Mouse (Mus musculus): ENCODE data around the gene Trap1. TPM values are rescaled to one million over a fixed set of nuclear protein-coding genes. Genes with fewer than 3 reads are reported as not detected.

Trap1 gene
- 128 and 131 TPM in 2 replicates for polyA plus RNA-seq (2015; fragmentation: Nextera tagmentation; extraction: Ambion mirVana)

- peak within 1 kb of the TSS; percentile 78 for H3K27ac ChIP-seq (ENCODE audit: low read length)
- H3K36me3 ChIP-seq (ENCODE audit: control insufficient read depth, insufficient read depth, low read length): no peaks in the 10 kb centered on the region
- H3K4me3 ChIP-seq (ENCODE audit: low read length): peak within 1 kb of the TSS; percentile 69
- no peaks in the 10 kb centered on the region for H3K27me3 ChIP-seq (replicated peaks; ENCODE audit: control insufficient read depth, insufficient read depth, low read length)
- H3K9me3 ChIP-seq (ENCODE audit: control insufficient read depth, low read length): no peaks in the 10 kb centered on the region
- peak within 1 kb of the TSS; percentile 50 for H3K4me2 ChIP-seq (ENCODE audit: low read depth, low read length)
- 0 out of 2 replicates have a peak, but pooled peaks cover 10% of the 10 kb centered on the region for H3K4me1 ChIP-seq (ENCODE audit: control insufficient read depth, insufficient read depth, low read length)
- WGBS: under 1% methylated on average over 58 of the region's 58 CpGs
- peak; percentile 98 for ATAC-seq
- peak within 1 kb of the TSS; percentile 86 for H3K9ac ChIP-seq (ENCODE audit: low read depth, low read length)
Observed at GRCm38 (mm10) chr16:4077384-4078061, at the start of gene Trap1. TSS of gene Trap1 (minus strand) at chr16:4077827.

GRCm38 (mm10) chr16:4117072-4117471, 39.4 kb upstream of the Trap1 start:
- Histone ChIP-seq H3K9ac (ENCODE audit: low read depth, low read length) (no peak overlapping the region), H3K4me1 (ENCODE audit: control insufficient read depth, insufficient read depth, low read length) (no peaks in the 10 kb centered on the region), H3K4me3 (ENCODE audit: low read length) (no peak overlapping the region), H3K27me3 (replicated peaks; ENCODE audit: control insufficient read depth, insufficient read depth, low read length) (no peaks in the 10 kb centered on the region), H3K9me3 (ENCODE audit: control insufficient read depth, low read length) (no peaks in the 10 kb centered on the region), H3K27ac (ENCODE audit: low read length) (no peak overlapping the region), H3K4me2 (ENCODE audit: low read depth, low read length) (no peak overlapping the region), H3K36me3 (ENCODE audit: control insufficient read depth, insufficient read depth, low read length) (peaks cover 22% of the 10 kb centered on the region)
- 79% methylated on average over 4 of the region's 4 CpGs for WGBS
- peak; percentile 31; the same call in 1 of the 2 replicates for ATAC-seq

- no peak overlapping the region for H3K4me2 ChIP-seq (ENCODE audit: low read depth, low read length)
- peak overlapping the region; percentile 48; the same call in 1 of the 2 replicates for H3K27ac ChIP-seq (ENCODE audit: low read length)
- H3K4me3 ChIP-seq (ENCODE audit: low read length): no peak overlapping the region
- peak; percentile 93 for ATAC-seq
- H3K36me3 ChIP-seq (ENCODE audit: control insufficient read depth, insufficient read depth, low read length): peaks cover 15% of the 10 kb centered on the region
- WGBS: 70% methylated on average over 2 of the region's 2 CpGs
- no peaks in the 10 kb centered on the region for H3K27me3 ChIP-seq (replicated peaks; ENCODE audit: control insufficient read depth, insufficient read depth, low read length)
- no peaks in the 10 kb centered on the region for H3K4me1 ChIP-seq (ENCODE audit: control insufficient read depth, insufficient read depth, low read length)
- no peaks in the 10 kb centered on the region for H3K9me3 ChIP-seq (ENCODE audit: control insufficient read depth, low read length)
- H3K9ac ChIP-seq (ENCODE audit: low read depth, low read length): no peak overlapping the region
Observed at GRCm38 (mm10) chr16:4100374-4100773, 22.7 kb upstream of the Trap1 start.

DNA sequence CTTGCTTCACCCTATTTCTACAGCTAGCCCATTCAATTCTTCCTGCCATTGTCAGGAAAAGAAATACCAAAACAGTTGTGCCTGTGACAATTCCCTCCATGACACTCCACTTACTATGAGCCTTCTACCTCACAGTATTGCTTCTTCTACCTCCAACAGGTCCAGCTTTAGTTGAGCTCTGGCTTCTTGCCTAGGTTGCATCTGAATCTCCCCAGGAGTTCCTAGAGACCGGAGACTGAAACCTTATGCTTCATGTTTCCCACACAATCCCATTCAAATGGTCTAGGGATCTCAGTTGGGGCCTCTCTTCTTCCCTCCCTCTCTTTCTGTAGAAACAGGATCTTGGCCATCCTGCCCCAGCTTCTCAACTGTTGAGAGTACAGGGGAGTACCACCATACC, 19.9 kb upstream of the Trap1 start:
- WGBS: 92% methylated on average over 1 of the region's 1 CpGs
- H3K9ac ChIP-seq (ENCODE audit: low read depth, low read length): no peak overlapping the region
- no peaks in the 10 kb centered on the region for H3K27me3 ChIP-seq (replicated peaks; ENCODE audit: control insufficient read depth, insufficient read depth, low read length)
- no peaks in the 10 kb centered on the region for H3K4me1 ChIP-seq (ENCODE audit: control insufficient read depth, insufficient read depth, low read length)
- H3K4me3 ChIP-seq (ENCODE audit: low read length): no peak overlapping the region
- ATAC-seq: no peak
- H3K36me3 ChIP-seq (ENCODE audit: control insufficient read depth, insufficient read depth, low read length): peaks cover 33% of the 10 kb centered on the region
- H3K9me3 ChIP-seq (ENCODE audit: control insufficient read depth, low read length): no peaks in the 10 kb centered on the region
- H3K27ac ChIP-seq (ENCODE audit: low read length): no peak overlapping the region
- H3K4me2 ChIP-seq (ENCODE audit: low read depth, low read length): no peak overlapping the region

- Histone ChIP-seq H3K9me3 (ENCODE audit: control insufficient read depth, low read length) (no peaks in the 10 kb centered on the region), H3K4me3 (ENCODE audit: low read length) (no peak overlapping the region), H3K4me2 (ENCODE audit: low read depth, low read length) (no peak overlapping the region), H3K36me3 (ENCODE audit: control insufficient read depth, insufficient read depth, low read length) (peaks cover 35% of the 10 kb centered on the region), H3K9ac (ENCODE audit: low read depth, low read length) (no peak overlapping the region), H3K4me1 (ENCODE audit: control insufficient read depth, insufficient read depth, low read length) (no peaks in the 10 kb centered on the region), H3K27me3 (replicated peaks; ENCODE audit: control insufficient read depth, insufficient read depth, low read length) (no peaks in the 10 kb centered on the region), H3K27ac (ENCODE audit: low read length) (no peak overlapping the region)
- no peak for ATAC-seq
Observed at GRCm38 (mm10) chr16:4096898-4097297, 19.3 kb upstream of the Trap1 start.

DNA sequence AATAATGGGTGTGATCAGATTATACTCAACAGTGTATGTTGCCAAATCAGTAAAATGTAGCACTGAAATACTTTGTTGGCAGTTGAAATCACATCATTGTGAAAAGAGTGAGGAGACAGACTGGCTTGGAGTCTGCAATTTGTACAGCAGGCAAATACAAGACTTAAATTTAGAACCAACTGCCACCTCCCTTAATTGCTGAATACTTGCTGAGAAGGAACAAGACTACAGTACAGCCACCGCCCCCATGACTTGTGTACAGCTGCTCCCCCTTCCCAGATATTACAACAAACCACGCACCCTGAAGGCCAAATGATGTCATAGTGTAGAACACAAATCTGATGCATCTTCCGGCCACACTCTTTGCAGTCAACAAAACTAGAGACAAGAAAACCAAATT, 18.5 kb upstream of the Trap1 start:
- Histone ChIP-seq H3K4me1 (ENCODE audit: control insufficient read depth, insufficient read depth, low read length) (no peaks in the 10 kb centered on the region), H3K4me3 (ENCODE audit: low read length) (no peak overlapping the region), H3K36me3 (ENCODE audit: control insufficient read depth, insufficient read depth, low read length) (peaks cover 43% of the 10 kb centered on the region), H3K9me3 (ENCODE audit: control insufficient read depth, low read length) (no peaks in the 10 kb centered on the region), H3K9ac (ENCODE audit: low read depth, low read length) (no peak overlapping the region), H3K27me3 (replicated peaks; ENCODE audit: control insufficient read depth, insufficient read depth, low read length) (no peaks in the 10 kb centered on the region), H3K27ac (ENCODE audit: low read length) (no peak overlapping the region), H3K4me2 (ENCODE audit: low read depth, low read length) (no peak overlapping the region)
- no peak for ATAC-seq
- WGBS: 95% methylated on average over 3 of the region's 3 CpGs

DNA sequence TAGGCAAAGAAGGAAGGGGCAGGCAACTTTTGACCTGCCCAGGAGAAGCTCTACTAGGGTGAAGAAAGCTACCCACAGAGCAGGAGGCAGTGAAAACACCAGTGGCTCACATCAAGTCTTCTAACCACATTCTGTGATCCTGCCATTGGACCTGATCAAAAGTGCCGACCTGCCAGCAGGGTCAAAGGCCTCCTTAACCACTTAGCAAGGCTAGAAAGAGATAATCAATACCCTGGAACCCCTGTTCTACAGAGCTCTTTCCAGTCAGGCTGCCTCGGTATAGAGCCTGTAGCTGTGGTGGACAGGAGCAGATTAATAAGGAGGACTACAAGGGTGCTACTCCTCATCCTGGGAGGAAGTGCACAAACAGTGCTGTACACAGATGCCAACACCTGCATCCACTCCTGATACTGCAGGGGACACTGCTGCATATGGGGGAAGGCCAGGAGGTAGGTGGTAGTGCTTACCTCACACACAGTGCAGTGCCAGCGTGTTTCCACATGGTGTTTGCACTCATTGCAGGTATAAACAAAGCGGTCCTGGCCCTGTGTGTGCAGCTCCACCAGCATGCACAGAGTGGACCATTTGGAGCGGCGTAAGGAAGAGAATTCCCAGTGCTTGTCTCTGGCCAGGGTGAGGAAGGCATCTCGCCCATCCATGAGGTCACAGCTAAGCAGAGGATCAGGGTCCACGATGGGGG, 9.7 kb upstream of the Trap1 start:
- WGBS: 91% methylated on average over 8 of the region's 8 CpGs
- Histone ChIP-seq H3K9me3 (ENCODE audit: control insufficient read depth, low read length) (no peaks in the 10 kb centered on the region), H3K4me3 (ENCODE audit: low read length) (no peak overlapping the region), H3K36me3 (ENCODE audit: control insufficient read depth, insufficient read depth, low read length) (peaks cover 61% of the 10 kb centered on the region), H3K9ac (ENCODE audit: low read depth, low read length) (no peak overlapping the region), H3K27ac (ENCODE audit: low read length) (no peak overlapping the region), H3K27me3 (replicated peaks; ENCODE audit: control insufficient read depth, insufficient read depth, low read length) (no peaks in the 10 kb centered on the region), H3K4me1 (ENCODE audit: control insufficient read depth, insufficient read depth, low read length) (no peaks in the 10 kb centered on the region), H3K4me2 (ENCODE audit: low read depth, low read length) (no peak overlapping the region)
- ATAC-seq: no peak

DNA sequence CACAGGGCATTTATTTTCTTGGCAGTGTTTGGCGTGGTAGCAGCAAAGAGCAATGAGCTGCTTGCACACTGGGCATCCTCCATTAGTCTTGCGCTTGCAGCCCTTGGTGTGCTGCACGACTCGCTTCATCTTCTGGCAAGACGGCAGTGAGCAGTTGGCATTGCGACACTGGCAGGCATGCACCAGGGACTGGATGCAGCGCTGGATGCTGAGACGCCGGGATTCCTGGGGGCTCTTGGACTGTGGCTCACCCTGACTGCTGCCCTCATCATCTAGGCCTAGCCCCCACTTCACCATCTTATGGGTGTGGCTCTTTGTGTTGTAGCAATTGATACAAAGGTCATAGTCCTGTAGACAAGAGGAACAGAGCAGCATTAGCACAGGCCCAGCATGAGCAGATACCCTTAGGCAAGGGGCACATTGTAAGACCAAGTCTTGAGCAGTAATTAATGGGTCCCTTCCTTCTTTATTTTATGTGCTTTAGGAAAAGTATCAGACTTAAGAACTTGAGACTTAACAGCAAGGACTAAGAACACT, 8.3 kb upstream of the Trap1 start:
- Histone ChIP-seq H3K27ac (ENCODE audit: low read length) (no peak overlapping the region), H3K9me3 (ENCODE audit: control insufficient read depth, low read length) (no peaks in the 10 kb centered on the region), H3K4me2 (ENCODE audit: low read depth, low read length) (no peak overlapping the region), H3K9ac (ENCODE audit: low read depth, low read length) (no peak overlapping the region), H3K27me3 (replicated peaks; ENCODE audit: control insufficient read depth, insufficient read depth, low read length) (no peaks in the 10 kb centered on the region), H3K36me3 (ENCODE audit: control insufficient read depth, insufficient read depth, low read length) (peaks cover 49% of the 10 kb centered on the region), H3K4me1 (ENCODE audit: control insufficient read depth, insufficient read depth, low read length) (no peaks in the 10 kb centered on the region), H3K4me3 (ENCODE audit: low read length) (no peak overlapping the region)
- WGBS: 93% methylated on average over 9 of the region's 9 CpGs
- ATAC-seq: peak; percentile 55; the same call in 1 of the 2 replicates

- H3K9ac ChIP-seq (ENCODE audit: low read depth, low read length): no peak overlapping the region
- no peak overlapping the region for H3K4me3 ChIP-seq (ENCODE audit: low read length)
- H3K27ac ChIP-seq (ENCODE audit: low read length): no peak overlapping the region
- H3K4me1 ChIP-seq (ENCODE audit: control insufficient read depth, insufficient read depth, low read length): no peaks in the 10 kb centered on the region
- WGBS: 95% methylated on average over 7 of the region's 7 CpGs
- no peaks in the 10 kb centered on the region for H3K9me3 ChIP-seq (ENCODE audit: control insufficient read depth, low read length)
- H3K36me3 ChIP-seq (ENCODE audit: control insufficient read depth, insufficient read depth, low read length): peaks cover 40% of the 10 kb centered on the region
- H3K27me3 ChIP-seq (replicated peaks; ENCODE audit: control insufficient read depth, insufficient read depth, low read length): no peaks in the 10 kb centered on the region
- ATAC-seq: no peak
- no peak overlapping the region for H3K4me2 ChIP-seq (ENCODE audit: low read depth, low read length)
Observed at GRCm38 (mm10) chr16:4085051-4085450, 7.4 kb upstream of the Trap1 start.

Data from intestine, embryonic 16.5 days (tissue).